Mouse (Mus musculus): ENCODE results near the gene Gm21319.
"Not testable (repeated sequence)": the region's sequence is repeated elsewhere in the genome, so short reads cannot be mapped to it uniquely, and the experiment has no call there.

Gm21319 gene

DNA sequence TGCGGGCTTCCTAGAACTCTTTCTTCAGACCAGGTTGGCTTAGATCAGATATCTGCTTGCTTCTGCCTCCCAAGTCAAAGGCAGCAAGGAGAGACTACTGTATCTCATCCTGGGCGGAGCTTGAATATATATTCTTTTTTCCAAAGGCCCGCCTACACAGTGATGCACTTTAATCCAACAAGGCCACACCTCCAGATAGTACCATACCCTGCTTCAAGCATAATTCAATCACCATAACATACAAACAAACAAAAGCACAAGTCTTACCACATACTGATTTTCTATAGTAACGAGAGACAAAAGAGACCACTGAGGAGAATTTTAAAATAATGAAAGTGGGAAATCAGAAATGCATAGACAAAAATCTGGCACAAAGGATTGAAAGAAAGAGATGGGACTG is at the start of gene Gm21319:
Gene Gm21319 (minus strand): TSS at position 101 of the 400 bp plus-strand sequence.
- not testable (repeated sequence) for ATAC-seq (ENCODE audit: low TSS enrichment)

DNA sequence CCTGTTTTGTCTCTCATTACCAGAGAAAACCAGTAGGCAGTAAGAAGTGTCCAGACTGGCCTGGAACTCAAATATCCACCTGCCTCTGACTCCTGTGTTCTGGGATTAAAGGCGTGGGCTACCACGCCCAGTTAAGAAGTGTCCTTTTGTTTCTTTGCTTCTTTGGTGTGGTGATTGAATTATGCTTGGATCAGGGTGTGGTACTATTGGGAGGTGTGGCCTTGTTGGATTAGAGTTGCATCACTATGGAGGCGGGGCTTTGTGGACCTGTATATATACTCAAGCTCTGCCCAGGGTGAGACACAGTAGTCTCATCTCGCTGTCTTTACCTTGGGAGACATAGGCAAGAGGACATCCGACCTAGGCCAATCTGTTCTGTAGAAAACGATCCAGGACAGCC is 40.7 kb upstream of the Gm21319 start, which contains the start of gene BB287469:
Gene BB287469 (plus strand): TSS at position 301 of the 400 bp plus-strand sequence.
- ATAC-seq (ENCODE audit: low TSS enrichment) = not testable (repeated sequence)

DNA sequence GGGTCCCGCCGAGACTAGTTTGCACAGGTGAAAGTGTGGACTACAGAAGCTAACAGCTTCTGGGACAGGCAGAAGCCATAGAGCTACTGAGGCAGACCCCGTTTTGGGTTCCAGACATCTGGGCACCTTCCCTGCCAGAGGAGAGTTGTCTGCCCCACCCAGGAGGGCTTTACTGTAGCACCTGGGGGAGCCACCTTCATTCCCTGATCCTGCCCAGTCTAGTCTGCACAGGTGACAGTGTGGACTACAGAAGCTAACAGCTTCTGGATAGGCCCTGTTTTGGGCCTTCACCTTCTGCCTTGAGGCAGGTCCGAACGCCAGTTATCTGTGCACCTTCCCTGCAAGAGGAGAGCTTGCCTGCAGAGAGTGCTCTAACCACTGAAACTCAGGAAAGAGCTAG is 22.4 kb upstream of the Gm21319 start:
- not testable (repeated sequence) for ATAC-seq (ENCODE audit: low TSS enrichment)

DNA sequence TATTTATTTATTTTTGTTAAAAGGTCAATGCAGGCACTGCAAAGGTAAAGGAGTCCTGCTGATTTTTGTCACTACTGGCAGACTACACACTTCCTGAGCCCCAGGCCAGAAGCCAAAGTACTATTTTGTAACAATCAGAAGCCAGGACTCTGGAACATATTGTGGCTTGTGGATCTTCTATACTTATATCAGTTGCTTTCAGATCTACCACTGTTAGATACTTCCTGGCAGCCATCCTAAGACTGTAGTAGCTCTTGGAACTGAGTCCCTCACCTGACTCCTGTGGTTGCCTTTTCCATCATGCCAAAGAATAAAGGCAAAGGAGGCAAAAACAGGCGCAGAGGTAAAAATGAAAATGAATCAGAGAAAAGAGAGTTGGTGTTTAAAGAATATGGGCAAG is 19.7 kb upstream of the Gm21319 start, which contains the start of gene Gm21936:
Gene Gm21936 (plus strand): TSS at position 301 of the 400 bp plus-strand sequence.
- not testable (repeated sequence) for ATAC-seq (ENCODE audit: low TSS enrichment)

All from frontal cortex, adult (tissue).